Mouse (Mus musculus) hindbrain, embryonic 11.5 days (tissue): ENCODE measurements around the gene Adamts7. TPM values are rescaled to one million over a fixed set of nuclear protein-coding genes. Genes with fewer than 3 reads are reported as not detected.

Experiments used
- ATAC-seq: fragments of 200-750 bp; cut with Nextera tagmentation; 2 replicates; pipeline ENCODE4 v1.8.0; 2017; ENCODE audit warnings: mild to moderate bottlenecking, moderate TSS enrichment, moderate library complexity; ENCODE audit not compliant: low FRiP score
- DNase-seq: peaks from one replicate; pipeline ENCODE4 v3.0.0-alpha.2; 2015; ENCODE audit warnings: low spot score
- H3K27ac ChIP-seq: fragments of 300-500 bp; sonication (generic); 2 replicates; pipeline ENCODE4 v1.5.1; 2014; ENCODE audit warnings: mild to moderate bottlenecking, low read depth, low read length
- H3K27me3 ChIP-seq: fragments of 300-500 bp; sonication (generic); 2 replicates; pipeline ENCODE4 v1.6.1; 2014; ENCODE audit warnings: mild to moderate bottlenecking, low read length, moderate library complexity, mixed read lengths; ENCODE audit not compliant: control insufficient read depth, insufficient read depth
- H3K36me3 ChIP-seq: fragments of 300-500 bp; sonication (generic); 2 replicates; pipeline ENCODE4 v1.6.1; 2014; ENCODE audit warnings: mild to moderate bottlenecking, low read length, moderate library complexity, mixed read lengths; ENCODE audit not compliant: control insufficient read depth, insufficient read depth
- H3K4me1 ChIP-seq: fragments of 300-500 bp; sonication (generic); replicated peaks from 2 replicates; pipeline ENCODE4 v1.6.1; 2014; ENCODE audit warnings: low read length, mixed read lengths; ENCODE audit not compliant: control insufficient read depth, insufficient read depth
- H3K4me2 ChIP-seq: fragments of 300-500 bp; sonication (generic); replicated peaks from 2 replicates; pipeline ENCODE4 v1.6.1; 2014; ENCODE audit warnings: mild to moderate bottlenecking, low read depth, low read length
- H3K4me3 ChIP-seq: fragments of 300-500 bp; sonication (generic); 2 replicates; pipeline ENCODE4 v1.5.1; 2014; ENCODE audit warnings: low read depth, low read length
- H3K9ac ChIP-seq: fragments of 300-500 bp; sonication (generic); 2 replicates; pipeline ENCODE4 v1.6.1; 2014; ENCODE audit warnings: low read depth, low read length
- H3K9me3 ChIP-seq: fragments of 300-500 bp; sonication (generic); 2 replicates; pipeline ENCODE4 v1.6.1; 2016; ENCODE audit warnings: low read length; ENCODE audit not compliant: control insufficient read depth
- WGBS: fragments of 180-500 bp; shearing (Covaris S2); extraction: QIAGEN DNeasy Blood & Tissue Kit; methylation state at CpG from one replicate; pipeline ENCODE4 v1.1.7; 2014; 5-methylcytosine and 5-hydroxymethylcytosine counted together
- polyA plus RNA-seq: library from polyadenylated mRNA; unstranded; fragments of >200 nt; fragmentation: Nextera tagmentation; extraction: Ambion mirVana; gene quantifications from 2 replicates; pipeline ENCODE4 v1.2.1, GENCODE M21; 2014

Adamts7 gene
- polyA plus RNA-seq, 1 experiment from 2014 or later, result 10.4 TPM

- Histone ChIP-seq H3K9ac (no peak overlapping the region), H3K4me1 (no peaks in the 10 kb centered on the region), H3K4me2 (no peak overlapping the region), H3K27ac (no peak overlapping the region), H3K9me3 (no peaks in the 10 kb centered on the region), H3K36me3 (0 out of 2 replicates have a peak, but pooled peaks cover 4% of the 10 kb centered on the region), H3K27me3 (no peaks in the 10 kb centered on the region), H3K4me3 (no peak overlapping the region)
- DNase-seq (no peak), ATAC-seq (no peak)
- 72% methylated on average over 3 of the region's 3 CpGs for WGBS
Observed at GRCm38 (mm10) chr9:90183550-90183949, 20.7 kb downstream of the Adamts7 start.

GRCm38 (mm10) chr9:90184116-90184515, 21.2 kb downstream of the Adamts7 start:
- WGBS, result 71% methylated on average over 8 of the region's 8 CpGs
- no peak for DNase-seq
- Histone ChIP-seq H3K27ac (no peak overlapping the region), H3K4me1 (no peaks in the 10 kb centered on the region), H3K9ac (no peak overlapping the region), H3K9me3 (no peaks in the 10 kb centered on the region), H3K36me3 (0 out of 2 replicates have a peak, but pooled peaks cover 4% of the 10 kb centered on the region), H3K27me3 (no peaks in the 10 kb centered on the region), H3K4me3 (no peak overlapping the region), H3K4me2 (no peak overlapping the region)
- ATAC-seq, result no peak

- no peak overlapping the region for H3K27ac ChIP-seq
- H3K36me3 ChIP-seq, result 0 out of 2 replicates have a peak, but pooled peaks cover 1% of the 10 kb centered on the region
- 84% methylated on average over 8 of the region's 8 CpGs for WGBS
Observed at GRCm38 (mm10) chr9:90185356-90185910, 22.6 kb downstream of the Adamts7 start.

GRCm38 (mm10) chr9:90188893-90189292, 26.0 kb downstream of the Adamts7 start:
- WGBS, result 86% methylated on average over 4 of the region's 4 CpGs
- no peaks in the 10 kb centered on the region for H3K4me1 ChIP-seq
- H3K27ac ChIP-seq, result no peak overlapping the region
- no peak overlapping the region for H3K4me3 ChIP-seq
- H3K4me2 ChIP-seq, result no peak overlapping the region
- no peaks in the 10 kb centered on the region for H3K27me3 ChIP-seq
- no peak overlapping the region for H3K9ac ChIP-seq
- ATAC-seq, result no peak
- no peak for DNase-seq
- no peaks in the 10 kb centered on the region for H3K36me3 ChIP-seq
- H3K9me3 ChIP-seq, result no peaks in the 10 kb centered on the region

More at GRCm38 (mm10) chr9:90185356-90185910, 22.6 kb downstream of the Adamts7 start:
- no peak for ATAC-seq
- no peak overlapping the region for H3K4me2 ChIP-seq
- no peak overlapping the region for H3K4me3 ChIP-seq
- H3K4me1 ChIP-seq, result no peaks in the 10 kb centered on the region
- no peaks in the 10 kb centered on the region for H3K27me3 ChIP-seq
- no peak for DNase-seq
- H3K9ac ChIP-seq, result no peak overlapping the region
- H3K9me3 ChIP-seq, result no peaks in the 10 kb centered on the region

- H3K36me3 ChIP-seq, result no peaks in the 10 kb centered on the region
- H3K4me3 ChIP-seq, result no peak overlapping the region
- no peaks in the 10 kb centered on the region for H3K27me3 ChIP-seq
- H3K4me1 ChIP-seq, result no peaks in the 10 kb centered on the region
- ATAC-seq, result no peak
- H3K4me2 ChIP-seq, result no peak overlapping the region
- H3K27ac ChIP-seq, result no peak overlapping the region
- H3K9me3 ChIP-seq, result no peaks in the 10 kb centered on the region
- WGBS, result 85% methylated on average over 5 of the region's 5 CpGs
- no peak overlapping the region for H3K9ac ChIP-seq
- DNase-seq, result no peak
Observed at GRCm38 (mm10) chr9:90189391-90189790, 26.5 kb downstream of the Adamts7 start.

GRCm38 (mm10) chr9:90195000-90195399, 32.1 kb downstream of the Adamts7 start:
- Histone ChIP-seq H3K27ac (no peak overlapping the region), H3K36me3 (0 out of 2 replicates have a peak, but pooled peaks cover 4% of the 10 kb centered on the region), H3K27me3 (no peaks in the 10 kb centered on the region), H3K4me1 (no peaks in the 10 kb centered on the region), H3K9ac (no peak overlapping the region), H3K4me3 (no peak overlapping the region), H3K9me3 (no peaks in the 10 kb centered on the region), H3K4me2 (no peak overlapping the region)
- ATAC-seq, result no peak
- DNase-seq, result no peak
- 82% methylated on average over 10 of the region's 10 CpGs for WGBS

GRCm38 (mm10) chr9:90196262-90196661, 33.4 kb downstream of the Adamts7 start:
- 0 out of 2 replicates have a peak, but pooled peaks cover 4% of the 10 kb centered on the region for H3K36me3 ChIP-seq
- 80% methylated on average over 7 of the region's 7 CpGs for WGBS
- ATAC-seq, result no peak
- no peak overlapping the region for H3K4me3 ChIP-seq
- no peaks in the 10 kb centered on the region for H3K4me1 ChIP-seq
- no peaks in the 10 kb centered on the region for H3K9me3 ChIP-seq
- DNase-seq, result no peak
- no peak overlapping the region for H3K9ac ChIP-seq
- no peaks in the 10 kb centered on the region for H3K27me3 ChIP-seq
- no peak overlapping the region for H3K27ac ChIP-seq
- H3K4me2 ChIP-seq, result no peak overlapping the region

- 86% methylated on average over 7 of the region's 7 CpGs for WGBS
- Histone ChIP-seq H3K4me2 (no peak overlapping the region), H3K4me1 (no peaks in the 10 kb centered on the region), H3K4me3 (no peak overlapping the region), H3K36me3 (0 out of 2 replicates have a peak, but pooled peaks cover 4% of the 10 kb centered on the region), H3K27me3 (no peaks in the 10 kb centered on the region), H3K9ac (no peak overlapping the region), H3K9me3 (no peaks in the 10 kb centered on the region), H3K27ac (no peak overlapping the region)
- ATAC-seq (no peak), DNase-seq (no peak)
Observed at GRCm38 (mm10) chr9:90197116-90197665, 34.3 kb downstream of the Adamts7 start.

- Histone ChIP-seq H3K27me3 (no peaks in the 10 kb centered on the region), H3K36me3 (0 out of 2 replicates have a peak, but pooled peaks cover 4% of the 10 kb centered on the region), H3K4me2 (no peak overlapping the region), H3K27ac (no peak overlapping the region), H3K4me3 (no peak overlapping the region), H3K9me3 (no peaks in the 10 kb centered on the region), H3K4me1 (no peaks in the 10 kb centered on the region), H3K9ac (no peak overlapping the region)
- DNase-seq (no peak), ATAC-seq (no peak)
- WGBS, result 86% methylated on average over 7 of the region's 7 CpGs
Observed at GRCm38 (mm10) chr9:90197866-90198383, 35.1 kb downstream of the Adamts7 start.
